Mouse (Mus musculus): ENCODE measurements around the gene Rimbp2.

- TF ChIP-seq POLR2A (IDR thresholded peaks at IDR 0.05; ENCODE audit: borderline replicate concordance, extremely low read depth, insufficient read depth, insufficient read length, poor library complexity, severe bottlenecking) (no peak), CTCF (IDR thresholded peaks at IDR 0.05; ENCODE audit: borderline replicate concordance, extremely low read depth, insufficient read depth, insufficient read length) (no peak)
Observed at GRCm38 (mm10) chr5:128710596-128710995, 242.7 kb downstream of the Rimbp2 start.
